Mouse (Mus musculus) MEL (cell line): ENCODE results near the gene Gripap1. TPM values are rescaled to one million over a fixed set of nuclear protein-coding genes. Genes with fewer than 3 reads are reported as not detected.
A peak's percentile ranks its signal among the peaks of the same experiment; 100 is the strongest.

Experiments used
- DNase-seq: peaks from one replicate; pipeline ENCODE4 v3.0.0; 2011; ENCODE audit warnings: low read depth, low spot score
- H3K27ac ChIP-seq: 2 replicates; pipeline ENCODE4 v1.5.1; 2012; ENCODE audit warnings: low read depth, mild to moderate bottlenecking, control low read depth, low read length, moderate library complexity; ENCODE audit not compliant: control insufficient read depth
- H3K27me3 ChIP-seq, 2 experiments: fragments of 150-350 bp in 1 of 2; sonication (generic) in 1 of 2; 2 replicates each; pipeline ENCODE4 v1.6.1; 2012; ENCODE audit warnings: low read length in 2 of 2, mild to moderate bottlenecking in 2 of 2, improper control_type of control experiment in 1 of 2, moderate library complexity in 1 of 2; ENCODE audit not compliant: insufficient read depth in 2 of 2, control insufficient read depth in 1 of 2
- H3K36me3 ChIP-seq, 2 experiments: 2 replicates each; pipeline ENCODE4 v1.6.1; 2012 to 2014; ENCODE audit warnings: low read length in 2 of 2, improper control_type of control experiment in 1 of 2, inconsistent platforms in 1 of 2, mild to moderate bottlenecking in 1 of 2; ENCODE audit not compliant: insufficient read depth in 2 of 2, control insufficient read depth in 1 of 2
- H3K4me1 ChIP-seq, 2 experiments: fragments of 150-350 bp in 1 of 2; sonication (generic) in 1 of 2; 2 replicates each; pipeline ENCODE4 v1.6.1; 2012; ENCODE audit warnings: low read length in 2 of 2, improper control_type of control experiment in 1 of 2, mild to moderate bottlenecking in 1 of 2; ENCODE audit not compliant: insufficient read depth in 2 of 2, control insufficient read depth in 1 of 2
- H3K4me3 ChIP-seq, 2 experiments: fragments of 150-350 bp in 1 of 2; sonication (generic) in 1 of 2; 2 replicates each; pipeline ENCODE4 v1.5.1; 2012; ENCODE audit warnings: low read depth in 2 of 2, low read length in 2 of 2, mild to moderate bottlenecking in 2 of 2, moderate library complexity in 2 of 2, control low read depth in 1 of 2, improper control_type of control experiment in 1 of 2; ENCODE audit not compliant: control insufficient read depth in 1 of 2, insufficient read depth in 1 of 2
- H3K79me2 ChIP-seq: 2 replicates; pipeline ENCODE4 v1.6.1; 2012; ENCODE audit warnings: mild to moderate bottlenecking, low read length, moderate library complexity; ENCODE audit not compliant: control insufficient read depth, poor library complexity, insufficient read depth
- H3K9ac ChIP-seq: 2 replicates; pipeline ENCODE4 v1.6.1; 2012; ENCODE audit warnings: low read depth, mild to moderate bottlenecking, control low read depth, low read length, moderate library complexity; ENCODE audit not compliant: control insufficient read depth, poor library complexity, severe bottlenecking
- H3K9me3 ChIP-seq: fragments of 150-350 bp; sonication (generic); replicated peaks from 2 replicates; pipeline ENCODE4 v1.6.1; 2012; ENCODE audit warnings: mild to moderate bottlenecking, low read length, improper control_type of control experiment, moderate library complexity; ENCODE audit not compliant: insufficient read depth
- BHLHE40 ChIP-seq: IDR thresholded peaks from 2 replicates; pipeline ENCODE4 v1.6.1; 2012; ENCODE audit warnings: low read depth, mild to moderate bottlenecking, inconsistent platforms, low read length, improper control_type of control experiment, borderline replicate concordance
- CHD1 ChIP-seq: IDR thresholded peaks from 2 replicates; pipeline ENCODE4 v1.6.1; 2012; ENCODE audit warnings: low read depth, mild to moderate bottlenecking, inconsistent platforms, low read length, improper control_type of control experiment
- CTCF ChIP-seq, 3 experiments: IDR thresholded peaks in 2 of 3; conservative IDR thresholded peaks in 1 of 3; 2 replicates each; pipeline ENCODE4 v1.5.1; 2011 to 2012; ENCODE audit warnings: low read length in 3 of 3, low read depth in 2 of 3, mild to moderate bottlenecking in 2 of 3, improper control_type of control experiment in 1 of 3, inconsistent platforms in 1 of 3, mixed read lengths in 1 of 3, moderate library complexity in 1 of 3; ENCODE audit not compliant: control insufficient read depth in 1 of 3, insufficient read depth in 1 of 3, poor library complexity in 1 of 3, severe bottlenecking in 1 of 3
- E2F4 ChIP-seq: IDR thresholded peaks from 2 replicates; pipeline ENCODE4 v1.6.1; 2011; ENCODE audit warnings: low read depth, low read length, improper control_type of control experiment, borderline replicate concordance
- EP300 ChIP-seq, 2 experiments: IDR thresholded peaks; 2 replicates each; pipeline ENCODE4 v1.6.1; 2011; ENCODE audit warnings: improper control_type of control experiment in 2 of 2, low read length in 2 of 2, low read depth in 1 of 2, mild to moderate bottlenecking in 1 of 2
- MAFK ChIP-seq: IDR thresholded peaks from 2 replicates; pipeline ENCODE4 v1.6.1; 2011; ENCODE audit warnings: low read depth, mild to moderate bottlenecking, low read length, improper control_type of control experiment, borderline replicate concordance
- MAX ChIP-seq: IDR thresholded peaks from 2 replicates; pipeline ENCODE4 v1.6.1; 2011; ENCODE audit warnings: low read length, improper control_type of control experiment
- MAZ ChIP-seq: IDR thresholded peaks from 2 replicates; pipeline ENCODE4 v1.6.1; 2012; ENCODE audit warnings: low read depth, mild to moderate bottlenecking, inconsistent platforms, low read length, improper control_type of control experiment
- MYB ChIP-seq: IDR thresholded peaks from 2 replicates; pipeline ENCODE4 v1.6.1; 2011; ENCODE audit warnings: mild to moderate bottlenecking, low read depth, low read length, improper control_type of control experiment
- NELFE ChIP-seq: IDR thresholded peaks from 2 replicates; pipeline ENCODE4 v1.6.1; 2011; ENCODE audit warnings: low read depth, low read length, improper control_type of control experiment
- NRF1 ChIP-seq: IDR thresholded peaks from 2 replicates; pipeline ENCODE4 v1.6.1; 2014; ENCODE audit warnings: low read depth, mild to moderate bottlenecking, inconsistent platforms, low read length, improper control_type of control experiment, moderate library complexity; ENCODE audit not compliant: poor library complexity, insufficient read depth, severe bottlenecking
- POLR2A ChIP-seq, 2 experiments: IDR thresholded peaks; 2 replicates each; pipeline ENCODE4 v1.6.1; 2011 to 2012; ENCODE audit warnings: low read length in 2 of 2, mild to moderate bottlenecking in 2 of 2, control low read depth in 1 of 2, improper control_type of control experiment in 1 of 2, low read depth in 1 of 2, moderate library complexity in 1 of 2; ENCODE audit not compliant: control insufficient read depth in 1 of 2, insufficient read depth in 1 of 2, poor library complexity in 1 of 2
- POLR2AphosphoS2 ChIP-seq: IDR thresholded peaks from 2 replicates; pipeline ENCODE4 v1.6.1; 2011; ENCODE audit warnings: low read length, improper control_type of control experiment
- SIN3A ChIP-seq: IDR thresholded peaks from 2 replicates; pipeline ENCODE4 v1.6.1; 2012; ENCODE audit warnings: low read length, improper control_type of control experiment, inconsistent platforms
- SMC3 ChIP-seq: IDR thresholded peaks from 2 replicates; pipeline ENCODE4 v1.6.1; 2011; ENCODE audit warnings: low read depth, low read length, improper control_type of control experiment
- TAL1 ChIP-seq: IDR thresholded peaks from 2 replicates; pipeline ENCODE4 v1.6.1; 2012; ENCODE audit warnings: mild to moderate bottlenecking, inconsistent platforms, low read length, moderate library complexity, mixed read lengths
- TBP ChIP-seq: IDR thresholded peaks from 2 replicates; pipeline ENCODE4 v1.8.0; 2011; ENCODE audit warnings: low read depth, low read length, improper control_type of control experiment
- TCF12 ChIP-seq: IDR thresholded peaks from 2 replicates; pipeline ENCODE4 v1.6.1; 2014; ENCODE audit warnings: low read depth, mild to moderate bottlenecking, inconsistent platforms, low read length, improper control_type of control experiment, moderate library complexity
- UBTF ChIP-seq: IDR thresholded peaks from 2 replicates; pipeline ENCODE4 v1.6.1; 2012; ENCODE audit warnings: low read depth, mild to moderate bottlenecking, inconsistent platforms, low read length, improper control_type of control experiment, moderate library complexity, borderline replicate concordance; ENCODE audit not compliant: insufficient read depth
- USF1 ChIP-seq: IDR thresholded peaks from 2 replicates; pipeline ENCODE4 v1.6.1; 2014; ENCODE audit warnings: low read depth, mild to moderate bottlenecking, inconsistent platforms, low read length, improper control_type of control experiment, moderate library complexity
- USF2 ChIP-seq, 2 experiments: IDR thresholded peaks; 2 replicates each; pipeline ENCODE4 v1.6.1; 2011 to 2012; ENCODE audit warnings: improper control_type of control experiment in 2 of 2, low read length in 2 of 2, borderline replicate concordance in 1 of 2, inconsistent platforms in 1 of 2, low read depth in 1 of 2, mild to moderate bottlenecking in 1 of 2; ENCODE audit not compliant: insufficient read depth in 1 of 2
- ZC3H11A ChIP-seq: IDR thresholded peaks from 2 replicates; pipeline ENCODE4 v1.6.1; 2012; ENCODE audit warnings: low read depth, mild to moderate bottlenecking, inconsistent platforms, low read length, improper control_type of control experiment
- ZMIZ1 ChIP-seq: IDR thresholded peaks from 2 replicates; pipeline ENCODE4 v1.6.1; 2012; ENCODE audit warnings: low read depth, mild to moderate bottlenecking, inconsistent platforms, low read length, improper control_type of control experiment, moderate library complexity
- ZNF384 ChIP-seq: IDR thresholded peaks from 2 replicates; pipeline ENCODE4 v1.6.1; 2012; ENCODE audit warnings: low read depth, mild to moderate bottlenecking, inconsistent platforms, low read length, improper control_type of control experiment
- polyA plus RNA-seq, 2 experiments: library from polyadenylated mRNA; stranded (reverse) in 1 of 2; unstranded in 1 of 2; fragments of >175 nt in 1 of 2; fragments of >200 nt in 1 of 2; gene quantifications; 2 replicates each; pipeline versions ENCODE4 v1.2.1 to v1.2.4; 2012; ENCODE audit warnings: low replicate concordance in 2 of 2, low read depth in 1 of 2; ENCODE audit not compliant: insufficient read length in 2 of 2, insufficient read depth in 1 of 2, missing spikeins in 1 of 2
- total RNA-seq: library from RNA; depleted of rRNA; stranded (reverse); fragments of 300-350 nt; gene quantifications from 2 replicates; pipeline ENCODE4 v1.2.3, GENCODE M21; 2012

The Gripap1 gene
- total and polyA plus RNA-seq, 3 experiments = 40.5 to 244 (median 84.6) TPM

DNA sequence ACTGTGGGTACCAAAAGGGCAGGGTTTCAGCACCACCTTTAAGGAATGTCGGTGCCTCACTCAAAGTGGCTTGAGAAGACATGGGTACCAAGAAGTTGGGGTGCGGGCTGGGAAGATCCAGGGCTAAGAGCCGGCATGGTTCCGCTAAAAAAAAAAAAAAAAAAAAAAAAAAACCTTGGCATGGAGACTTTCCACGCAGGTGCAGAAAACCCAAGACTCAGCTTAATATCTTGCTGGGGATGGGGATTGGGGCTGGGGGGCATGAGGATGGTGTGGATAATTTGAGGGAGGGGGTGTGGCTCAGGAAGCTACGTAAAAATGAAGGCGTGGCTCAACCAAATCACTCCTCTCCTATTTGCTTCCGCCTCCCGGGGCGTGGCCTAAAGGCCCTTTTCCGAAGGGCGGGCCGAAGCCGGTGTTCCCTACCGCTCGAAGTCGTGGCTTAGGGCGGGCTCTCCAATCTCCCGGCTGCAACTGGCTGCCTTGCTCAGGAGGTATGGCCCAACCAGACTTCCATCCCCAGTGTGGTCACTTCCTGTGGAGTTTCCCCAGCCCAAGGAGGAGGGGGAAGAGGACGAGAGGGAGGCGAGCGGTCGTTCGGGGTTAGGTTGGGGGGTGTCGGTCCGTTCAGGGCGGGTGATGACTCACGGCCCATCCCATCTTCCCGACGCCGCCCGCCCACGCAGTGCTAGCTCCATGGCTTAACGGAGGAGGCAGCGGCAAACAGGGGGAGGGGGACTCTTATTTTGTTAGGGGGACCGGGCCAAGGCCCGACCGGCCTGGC is 27.2 kb upstream of the Gripap1 start, which contains the start of gene Tfe3 (continued):
- no peak for TF ChIP-seq MYB
- TF ChIP-seq ZC3H11A = no peak
- no peak for TF ChIP-seq TAL1
- TF ChIP-seq UBTF = no peak
- TF ChIP-seq POLR2AphosphoS2 = peak; percentile 50; the same call in 1 of the 2 replicates
- no peak for TF ChIP-seq USF2 (IDR thresholded peaks at IDR 0.05; ENCODE audit: borderline replicate concordance in 1 of 2, insufficient read depth in 1 of 2, low read depth in 1 of 2, low read length in 2 of 2)
- peak; percentile 75 for TF ChIP-seq NELFE
- peak; percentile 75; the same call in 1 of the 2 replicates for TF ChIP-seq ZMIZ1
- TF ChIP-seq EP300 (IDR thresholded peaks at IDR 0.05; ENCODE audit: low read depth in 1 of 2, low read length in 2 of 2) = no peak; a peak in 1 of 4 replicates
- TF ChIP-seq USF1 = 0 out of 2 replicates have a peak, but pooled peaks have one; percentile 5
- no peak for TF ChIP-seq MAFK

- Histone ChIP-seq H3K36me3 (peaks cover 5 to 17% of the 10 kb centered on the region in 2 experiments; a peak in 3 of 4 replicates), H3K4me1 (peaks cover 10 to 26% of the 10 kb centered on the region in 2 experiments), H3K27me3 (no peaks in the 10 kb centered on the region), H3K9me3 (no peaks in the 10 kb centered on the region), H3K27ac (peak overlapping the region; percentile 86), H3K79me2 (peaks cover 18% of the 10 kb centered on the region), H3K9ac (peak overlapping the region; percentile 60), H3K4me3 (peak overlapping the region; percentile 72 to 75)
- DNase-seq = no peak
- no peak for TF ChIP-seq TBP
- TF ChIP-seq SMC3 = no peak
- TF ChIP-seq MAZ = no peak
These were observed 26.7 kb upstream of the Gripap1 start for GRCm38 (mm10) chrX:7762921-7763197.

DNA sequence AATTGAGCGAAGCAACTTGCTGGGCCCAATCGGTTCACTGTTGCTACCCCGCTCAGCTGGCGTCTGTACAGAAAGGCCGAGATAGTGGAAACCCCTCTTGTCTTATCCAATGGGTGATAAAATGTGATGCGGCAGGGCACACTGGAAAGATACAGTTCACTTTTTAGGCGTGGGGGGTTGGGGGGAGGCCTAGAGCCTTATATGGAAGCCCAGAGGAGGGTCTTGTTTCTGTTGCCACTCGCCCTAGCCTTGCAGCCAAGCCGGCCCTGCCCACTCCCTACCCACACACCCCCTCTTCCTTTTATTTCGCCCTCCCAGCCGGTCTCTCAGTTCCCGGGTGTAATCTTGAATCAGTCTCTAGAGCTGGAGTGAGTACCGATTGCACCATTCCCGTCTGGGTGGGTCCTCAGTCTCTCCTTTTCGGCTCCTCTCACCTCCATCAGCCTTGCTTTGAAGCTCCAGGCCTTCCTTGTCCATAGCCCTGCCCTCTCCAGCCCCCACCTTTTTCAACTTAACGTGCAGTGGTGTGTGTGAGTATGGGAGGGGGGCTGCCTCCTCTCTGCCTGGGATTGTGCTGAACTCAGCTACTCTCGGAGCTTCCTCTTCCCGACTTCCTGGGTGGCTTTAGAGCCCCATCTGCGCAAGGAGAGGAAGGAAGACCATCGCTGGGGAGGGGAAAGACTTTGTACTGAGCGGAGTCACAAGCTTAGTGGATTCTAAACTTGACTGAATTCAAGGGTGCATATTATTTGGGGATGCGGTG is 25.8 kb upstream of the Gripap1 start:
- Histone ChIP-seq H3K27me3 (no peaks in the 10 kb centered on the region), H3K9ac (peak overlapping the region; percentile 60), H3K9me3 (no peaks in the 10 kb centered on the region), H3K27ac (peak overlapping the region; percentile 86), H3K79me2 (peaks cover 18% of the 10 kb centered on the region), H3K36me3 (peaks cover 13 to 26% of the 10 kb centered on the region in 2 experiments), H3K4me1 (peaks cover 18 to 33% of the 10 kb centered on the region in 2 experiments), H3K4me3 (peak overlapping the region; percentile 72 to 75)
- DNase-seq = peak; percentile 89
- TF ChIP-seq CTCF (IDR thresholded peaks at IDR 0.05 in 2 of 3, conservative IDR thresholded peaks at IDR 0.05 in 1 of 3; ENCODE audit: control insufficient read depth in 1 of 3, insufficient read depth in 1 of 3, low read depth in 2 of 3, low read length in 3 of 3, poor library complexity in 1 of 3, severe bottlenecking in 1 of 3) (no peak), EP300 (IDR thresholded peaks at IDR 0.05; ENCODE audit: low read depth in 1 of 2, low read length in 2 of 2) (peak in 1 of 2 experiments; percentile 61; a peak in 3 of 4 replicates), POLR2AphosphoS2 (no peak), BHLHE40 (no peak), USF2 (IDR thresholded peaks at IDR 0.05; ENCODE audit: borderline replicate concordance in 1 of 2, insufficient read depth in 1 of 2, low read depth in 1 of 2, low read length in 2 of 2) (no peak), MAX (peak; percentile 22; the same call in 1 of the 2 replicates), ZNF384 (no peak), TAL1 (no peak), SIN3A (peak; percentile 64), MAZ (peak; percentile 26; the same call in 1 of the 2 replicates), NRF1 (peak; percentile 38; the same call in 1 of the 2 replicates), POLR2A (IDR thresholded peaks at IDR 0.05; ENCODE audit: control insufficient read depth in 1 of 2, insufficient read depth in 1 of 2, low read depth in 1 of 2, low read length in 2 of 2, poor library complexity in 1 of 2) (peak in 1 of 2 experiments; percentile 54; a peak in 1 of 4 replicates), E2F4 (0 out of 2 replicates have a peak, but pooled peaks have one; percentile 12), CHD1 (no peak; the same call in 1 of the 2 replicates), ZMIZ1 (no peak), TCF12 (peak; percentile 65), USF1 (no peak; the same call in 1 of the 2 replicates)
